Mouse (Mus musculus) kidney, postnatal 36 days (tissue): Measurements from ENCODE around the gene Ptk6.

Source experiments
- DNase-seq, 2 experiments: peaks; one replicate each; pipeline ENCODE4 v3.0.0; 2021 to 2022; ENCODE audit warnings: mixed read lengths in 2 of 2

Ptk6 gene

GRCm38 (mm10) chr2:181159091-181159514 is 43.5 kb downstream of the Ptk6 start:
- no peak for DNase-seq

GRCm38 (mm10) chr2:181158471-181158870 is 44.1 kb downstream of the Ptk6 start:
- DNase-seq = no peak

GRCm38 (mm10) chr2:181157716-181158302 is 44.8 kb downstream of the Ptk6 start:
- no peak for DNase-seq

- DNase-seq = no peak
Observed at GRCm38 (mm10) chr2:181157180-181157579, 45.4 kb downstream of the Ptk6 start.

- DNase-seq = no peak
Observed at GRCm38 (mm10) chr2:181156248-181157121, 46.1 kb downstream of the Ptk6 start, which contains the start of gene Eef1a2. Eef1a2 (minus strand) TSS chr2:181157014.

GRCm38 (mm10) chr2:181155801-181156200 is 46.8 kb downstream of the Ptk6 start:
- DNase-seq = no peak

- no peak for DNase-seq
Observed at GRCm38 (mm10) chr2:181154831-181155415, 47.7 kb downstream of the Ptk6 start.

- no peak for DNase-seq
Observed at GRCm38 (mm10) chr2:181154361-181154760, 48.2 kb downstream of the Ptk6 start.

GRCm38 (mm10) chr2:181153837-181154236 is 48.8 kb downstream of the Ptk6 start:
- DNase-seq = peak; percentile 4 to 58

GRCm38 (mm10) chr2:181153131-181153530 is 49.5 kb downstream of the Ptk6 start:
- no peak for DNase-seq

GRCm38 (mm10) chr2:181152701-181153100 is 49.9 kb downstream of the Ptk6 start:
- DNase-seq = no peak

GRCm38 (mm10) chr2:181150281-181150680 is 52.3 kb downstream of the Ptk6 start:
- no peak for DNase-seq

- DNase-seq = no peak
Observed at GRCm38 (mm10) chr2:181148318-181148955, 54.2 kb downstream of the Ptk6 start.

- peak; percentile 49 to 73 for DNase-seq
Observed at GRCm38 (mm10) chr2:181147546-181148317, 54.9 kb downstream of the Ptk6 start.

GRCm38 (mm10) chr2:181146976-181147545 is 55.5 kb downstream of the Ptk6 start:
- DNase-seq = no peak

GRCm38 (mm10) chr2:181144675-181145074 is 57.9 kb downstream of the Ptk6 start:
- no peak for DNase-seq
